Mouse (Mus musculus) CH12F3 (cell line): ENCODE results near the gene Zfp341.

ENCODE experiments used
- in situ Hi-C: fragments of 300-500 bp; cut with MboI; formaldehyde crosslinking; loops from 2 replicates; pipeline ENCODE4 v1.14.3; 2020; ENCODE audit warnings: low sequenced_read_pairs

Zfp341 gene

DNA sequence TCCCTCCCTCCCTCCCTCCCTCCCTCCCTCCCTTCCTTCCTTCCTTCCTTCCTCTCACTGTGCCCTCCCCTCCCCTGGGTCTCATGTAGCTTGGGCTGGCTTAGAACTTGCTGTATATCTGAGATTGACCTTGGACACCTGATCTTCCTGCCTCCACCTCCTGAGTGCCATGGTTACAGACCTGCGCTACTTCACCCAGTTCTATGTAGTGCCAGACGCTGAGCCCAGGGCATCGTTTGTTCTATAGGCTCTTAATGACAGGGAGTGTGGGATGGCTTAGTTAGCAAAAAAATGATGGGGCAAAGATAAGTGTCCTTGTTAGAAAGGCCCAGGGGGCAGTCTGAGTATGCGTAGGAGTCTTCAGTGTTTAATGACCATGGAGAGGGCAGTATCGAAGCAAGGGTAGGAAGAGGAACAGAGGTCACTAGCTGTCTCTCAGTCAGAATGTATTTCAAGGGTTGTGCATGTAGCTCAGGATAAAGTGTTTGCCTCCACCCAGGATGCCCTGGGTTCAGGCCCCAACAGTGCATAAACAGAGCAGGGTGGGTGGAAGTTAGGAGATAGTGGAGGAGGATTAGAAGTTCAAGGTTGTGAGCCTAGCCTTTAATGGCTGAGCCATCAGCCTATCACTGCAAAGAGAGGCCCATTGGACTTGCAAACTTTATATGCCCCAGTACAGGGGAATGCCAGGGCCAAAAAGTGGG is 20.1 kb downstream of the Zfp341 start:
- in situ Hi-C loops, result no loop called here

GRCm38 (mm10) chr2:154633876-154634644 is 21.0 kb downstream of the Zfp341 start:
- in situ Hi-C loops, result no loop called here

GRCm38 (mm10) chr2:154635826-154636225 is 22.7 kb downstream of the Zfp341 start:
- in situ Hi-C loops, result no loop called here

DNA sequence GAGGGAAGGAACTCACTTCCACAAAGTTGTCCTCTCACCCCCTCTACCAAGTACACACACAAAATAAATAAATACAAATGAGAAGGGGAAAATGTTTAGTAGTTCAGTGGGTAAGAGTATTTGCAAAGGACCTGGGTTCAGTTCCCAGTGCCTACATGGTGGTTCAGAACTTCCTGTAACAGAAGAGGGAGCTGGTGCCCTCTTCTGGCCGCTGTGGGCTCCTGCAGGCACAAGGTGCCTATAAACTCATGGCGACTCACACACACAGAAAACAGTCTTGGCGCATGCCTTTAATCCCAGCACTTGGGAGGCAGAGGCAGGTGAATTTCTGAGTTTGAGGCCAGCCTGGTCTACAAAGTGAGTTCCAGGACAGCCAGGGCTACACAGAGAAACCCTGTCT is 25.4 kb downstream of the Zfp341 start:
- in situ Hi-C loops, result no loop called here

DNA sequence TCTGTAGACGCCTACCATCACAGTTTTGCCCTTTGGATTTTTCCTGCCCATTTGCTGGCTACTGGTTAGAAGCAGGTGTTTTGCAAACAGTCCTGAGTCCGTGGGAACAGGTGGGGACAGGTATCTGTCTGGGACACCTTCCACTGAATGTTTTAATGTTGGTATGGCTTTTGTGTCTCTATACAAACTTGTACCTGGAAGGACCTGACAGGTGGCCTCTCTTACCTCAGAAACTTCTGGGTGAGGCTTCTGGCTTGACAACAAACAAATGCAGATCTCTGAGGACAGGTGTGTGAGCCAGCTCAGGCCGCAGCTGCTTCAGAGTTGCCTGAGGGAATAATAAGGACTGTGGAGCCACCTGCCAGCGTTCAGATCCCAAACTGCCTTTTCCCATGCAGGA is 26.0 kb downstream of the Zfp341 start:
- in situ Hi-C loops, result no loop called here

DNA sequence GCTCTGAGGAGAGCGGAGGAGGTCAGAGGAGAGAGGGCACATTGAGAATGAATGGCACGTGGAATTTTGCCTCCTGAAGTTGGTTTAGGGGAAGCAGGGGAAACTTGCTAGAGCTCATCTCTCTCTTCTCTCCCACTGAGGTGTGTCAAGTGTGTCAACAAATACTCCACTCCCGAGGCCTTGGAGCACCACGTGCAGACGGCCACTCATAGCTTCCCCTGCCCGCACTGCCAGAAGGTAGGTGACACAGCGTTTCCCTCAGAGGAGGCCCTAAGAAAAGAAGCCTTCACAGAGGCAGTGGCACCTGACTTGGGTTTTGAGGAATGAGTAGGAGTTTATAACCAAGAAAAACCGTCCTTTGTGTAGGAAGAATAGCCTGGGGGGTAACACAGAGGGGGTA is 28.1 kb downstream of the Zfp341 start:
- in situ Hi-C loops, result no loop called here

GRCm38 (mm10) chr2:154642005-154642459 is 28.9 kb downstream of the Zfp341 start:
- in situ Hi-C loops, result no loop called here

- in situ Hi-C loops, result no loop called here
Measured at GRCm38 (mm10) chr2:154642712-154643385, 29.8 kb downstream of the Zfp341 start.

DNA sequence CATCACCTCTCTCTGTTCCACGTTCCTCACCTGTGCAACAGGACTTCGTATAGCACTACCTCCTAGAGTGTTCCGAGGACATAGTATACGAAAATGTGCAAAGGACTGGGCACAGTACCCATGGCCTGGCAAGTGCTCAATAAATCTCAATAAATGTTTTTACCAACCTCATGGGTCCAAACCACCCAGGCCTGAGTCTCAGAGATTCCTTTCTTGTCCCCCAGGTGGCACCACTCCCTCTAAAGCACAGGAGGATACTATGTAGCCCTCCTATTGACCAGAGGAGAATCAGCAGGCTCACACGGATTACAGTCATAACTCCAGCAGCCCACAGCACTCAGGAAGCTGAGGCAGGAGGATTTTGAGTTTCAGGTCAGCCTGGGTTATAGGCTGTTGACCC is 33.5 kb downstream of the Zfp341 start:
- in situ Hi-C loops, result no loop called here

- in situ Hi-C loops, result no loop called here
Measured at GRCm38 (mm10) chr2:154648086-154648485, 35.0 kb downstream of the Zfp341 start.

DNA sequence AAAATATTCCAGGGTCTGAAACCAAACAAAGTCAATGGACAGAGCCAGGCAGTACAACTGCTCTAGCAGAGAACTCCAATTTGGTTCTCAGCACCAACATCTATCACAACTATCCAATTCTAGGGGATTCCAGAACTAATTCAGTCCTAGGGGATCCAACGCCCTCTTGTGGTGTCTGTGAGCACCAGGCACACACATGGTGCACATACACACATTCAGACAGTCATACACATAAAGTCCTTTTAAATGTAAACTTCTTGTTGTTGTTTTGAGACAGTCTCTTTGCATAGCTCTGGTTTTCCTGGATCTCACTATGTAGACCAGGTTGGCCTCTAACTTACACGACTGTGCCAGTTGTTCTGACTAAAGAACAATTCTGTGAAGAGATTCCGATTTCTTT is 37.3 kb downstream of the Zfp341 start:
- in situ Hi-C loops, result no loop called here

GRCm38 (mm10) chr2:154651363-154651762 is 38.3 kb downstream of the Zfp341 start, which contains the start of gene Chmp4b:
Gene Chmp4b (plus strand): TSS chr2:154651705.
- in situ Hi-C loops, result no loop called here

DNA sequence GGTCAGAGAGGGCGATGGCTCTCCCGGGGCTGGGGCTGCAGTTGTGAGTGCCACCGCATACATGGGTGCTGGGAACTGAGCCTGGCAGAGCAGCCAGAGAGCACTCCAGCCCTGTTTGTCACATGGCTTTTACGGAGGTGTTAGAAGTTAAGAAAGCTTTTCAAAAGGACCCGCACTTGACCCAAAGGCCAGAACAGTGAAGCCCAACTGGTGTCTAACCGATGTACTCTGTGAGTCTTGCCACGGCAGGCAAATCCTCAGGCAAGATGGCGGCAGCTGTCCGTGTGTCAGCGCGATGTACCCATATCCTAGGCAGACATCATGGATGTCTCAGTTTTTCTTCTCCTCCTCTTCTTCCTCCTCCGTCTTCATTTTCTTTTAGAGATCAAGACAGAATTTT is 41.9 kb downstream of the Zfp341 start:
- in situ Hi-C loops, result no loop called here

GRCm38 (mm10) chr2:154655878-154656414 is 42.8 kb downstream of the Zfp341 start:
- in situ Hi-C loops, result no loop called here

DNA sequence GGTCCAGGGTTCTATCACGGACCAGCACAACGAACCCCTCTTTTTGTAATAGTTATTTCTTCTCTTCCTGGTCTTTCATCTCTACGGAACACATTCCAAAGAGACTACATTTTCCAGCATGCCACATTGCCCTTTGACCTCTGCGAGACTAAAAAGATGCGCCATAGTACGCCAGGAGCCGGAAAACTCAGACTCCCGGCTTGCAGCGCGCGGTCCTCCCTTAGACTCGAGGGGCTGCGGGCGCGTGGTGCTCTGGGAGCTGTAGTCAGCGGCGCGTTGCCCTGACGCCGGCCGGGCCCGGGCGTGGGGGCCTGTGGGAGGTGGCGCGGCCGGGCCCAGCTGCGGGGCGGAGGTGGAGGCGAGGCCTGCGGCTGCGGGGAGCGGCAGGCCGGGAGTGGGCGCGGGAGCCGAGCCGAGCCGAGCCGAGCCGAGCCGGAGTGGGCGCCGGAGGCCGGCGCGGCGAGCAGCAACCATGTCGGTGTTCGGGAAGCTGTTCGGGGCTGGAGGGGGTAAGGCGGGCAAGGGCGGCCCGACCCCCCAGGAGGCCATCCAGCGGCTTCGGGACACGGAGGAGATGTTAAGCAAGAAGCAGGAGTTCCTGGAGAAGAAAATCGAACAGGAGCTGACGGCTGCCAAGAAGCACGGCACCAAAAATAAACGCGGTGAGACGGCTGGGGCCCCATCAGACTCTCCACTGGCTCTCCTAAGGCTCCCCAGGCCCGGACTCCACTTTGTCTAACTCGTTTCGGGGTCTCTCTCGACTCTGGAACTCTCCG is 43.8 kb downstream of the Zfp341 start:
- in situ Hi-C loops, result no loop called here

- in situ Hi-C loops, result no loop called here
Measured at GRCm38 (mm10) chr2:154657486-154658237, 44.6 kb downstream of the Zfp341 start.

GRCm38 (mm10) chr2:154659070-154659469 is 46.0 kb downstream of the Zfp341 start:
- in situ Hi-C loops, result no loop called here

GRCm38 (mm10) chr2:154659531-154660074 is 46.5 kb downstream of the Zfp341 start:
- in situ Hi-C loops, result no loop called here

GRCm38 (mm10) chr2:154668680-154669079 is 55.6 kb downstream of the Zfp341 start:
- in situ Hi-C loops, result no loop called here

DNA sequence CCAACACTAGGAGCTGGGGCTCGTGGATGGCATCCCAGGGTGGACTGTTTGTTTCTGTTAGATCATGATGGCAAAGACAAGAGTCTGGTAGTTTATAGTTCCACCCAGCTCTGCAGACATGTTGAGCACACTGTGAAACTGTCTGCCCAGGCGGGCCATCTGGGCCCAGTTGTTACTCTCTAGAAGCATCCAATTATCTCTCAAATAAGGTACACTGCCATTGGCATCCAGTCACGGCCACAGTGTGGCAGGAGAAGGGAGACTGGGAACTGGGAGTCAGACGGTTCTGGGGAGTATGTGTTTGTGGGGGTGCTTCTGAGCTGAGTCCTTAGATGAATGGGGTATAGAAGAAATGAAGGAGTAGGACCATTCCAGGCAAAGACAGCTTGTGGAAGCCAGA is 57.0 kb downstream of the Zfp341 start:
- in situ Hi-C loops, result no loop called here
